Mouse (Mus musculus): ENCODE measurements around the gene Ptpn21.
A peak's percentile ranks its signal among the peaks of the same experiment; 100 is the strongest.

Gene Ptpn21

GRCm38 (mm10) chr12:98628260-98628970 is 108.8 kb downstream of the Ptpn21 start:
- DNase-seq, result peak; percentile 28

GRCm38 (mm10) chr12:98627392-98628259 is 109.6 kb downstream of the Ptpn21 start, which contains the start of gene Spata7:
TSS of gene Spata7 (plus strand) at chr12:98628157.
- peak; percentile 88 for DNase-seq

All from cerebellum, adult 9-10 months (tissue).